Mouse (Mus musculus) testis, adult 2 months (tissue): ENCODE data around the gene Dusp3.

Source experiments
- CTCF ChIP-seq: fragments of 200-500 bp; IDR thresholded peaks from 2 replicates; pipeline ENCODE4 v1.5.1; 2012; ENCODE audit warnings: low read depth, mild to moderate bottlenecking, inconsistent platforms, low read length, moderate library complexity; ENCODE audit not compliant: control insufficient read depth, insufficient read depth, insufficient replicate concordance
- POLR2A ChIP-seq: fragments of 200-500 bp; IDR thresholded peaks from 2 replicates; pipeline ENCODE4 v1.6.1; 2012; ENCODE audit warnings: low read depth, mild to moderate bottlenecking, inconsistent platforms, low read length, moderate library complexity; ENCODE audit not compliant: control insufficient read depth

- TF ChIP-seq POLR2A, result no peak
- TF ChIP-seq CTCF, result no peak
Measured at GRCm38 (mm10) chr11:101931978-101932377, 54.8 kb downstream of the Dusp3 start.
